Mouse (Mus musculus) bone marrow macrophage, adult 2 months (primary cell): Measurements from ENCODE around the gene Olfr370.
"Not testable (repeated sequence)": the region's sequence is repeated elsewhere in the genome, so short reads cannot be mapped to it uniquely, and the experiment has no call there.

Source experiments
- CTCF ChIP-seq: IDR thresholded peaks from 2 replicates; pipeline ENCODE4 v1.5.1; 2012; ENCODE audit warnings: low read depth, mild to moderate bottlenecking, low read length, moderate library complexity
- POLR2A ChIP-seq: IDR thresholded peaks from 2 replicates; pipeline ENCODE4 v1.6.1; 2012; ENCODE audit warnings: mild to moderate bottlenecking, low read depth, low read length, borderline replicate concordance

- not testable (repeated sequence) for TF ChIP-seq POLR2A, CTCF
Measured at GRCm38 (mm10) chr8:83571001-83571340, 35.4 kb downstream of the Olfr370 start.
